Mouse (Mus musculus): ENCODE results near the gene Olfr1040.

Olfr1040 gene

GRCm38 (mm10) chr2:86146632-86147031, at the start of gene Olfr1040:
TSS of gene Olfr1040 (minus strand) at chr2:86146732.
- DNase-seq (ENCODE audit: low read depth, low spot score) = no peak

GRCm38 (mm10) chr2:86195863-86196262, 49.3 kb upstream of the Olfr1040 start:
- DNase-seq (ENCODE audit: low read depth, low spot score) = no peak

- DNase-seq (ENCODE audit: low read depth, low spot score) = no peak
Observed at GRCm38 (mm10) chr2:86185583-86185982, 39.1 kb upstream of the Olfr1040 start, which contains the start of gene Olfr52. TSS of gene Olfr52 (minus strand) at chr2:86185683.

GRCm38 (mm10) chr2:86179950-86180349, 33.4 kb upstream of the Olfr1040 start:
- DNase-seq (ENCODE audit: low read depth, low spot score) = peak; percentile 75

GRCm38 (mm10) chr2:86177720-86178119, 31.2 kb upstream of the Olfr1040 start, which contains the start of gene Olfr1044:
TSS of gene Olfr1044 (minus strand) at chr2:86177820.
- DNase-seq (ENCODE audit: low read depth, low spot score) = no peak

- DNase-seq (ENCODE audit: low read depth, low spot score) = peak; percentile 80
Observed at GRCm38 (mm10) chr2:86175422-86175821, 28.9 kb upstream of the Olfr1040 start.

GRCm38 (mm10) chr2:86167422-86167821, 20.9 kb upstream of the Olfr1040 start, which contains the start of gene Olfr1043:
TSS of gene Olfr1043 (minus strand) at chr2:86167522.
- DNase-seq (ENCODE audit: low read depth, low spot score) = no peak

GRCm38 (mm10) chr2:86161738-86162137, 15.2 kb upstream of the Olfr1040 start, which contains the start of gene Olfr1042:
TSS of gene Olfr1042 (minus strand) at chr2:86161838.
- DNase-seq (ENCODE audit: low read depth, low spot score) = no peak

- no peak for DNase-seq (ENCODE audit: low read depth, low spot score)
Observed at GRCm38 (mm10) chr2:86135828-86136227, 10.7 kb downstream of the Olfr1040 start, which contains the start of gene Olfr1039. TSS of gene Olfr1039 (minus strand) at chr2:86135928.

Measured in ES-CJ7 (cell line).